Mouse (Mus musculus): Measurements from ENCODE around the gene Gsdmc4.
"Not testable (repeated sequence)": the region's sequence is repeated elsewhere in the genome, so short reads cannot be mapped to it uniquely, and the experiment has no call there.

Gene Gsdmc4

GRCm38 (mm10) chr15:63912197-63912596, at the start of gene Gsdmc4:
TSS of gene Gsdmc4 (minus strand) at chr15:63912297.
- DNase-seq: not testable (repeated sequence)

DNA sequence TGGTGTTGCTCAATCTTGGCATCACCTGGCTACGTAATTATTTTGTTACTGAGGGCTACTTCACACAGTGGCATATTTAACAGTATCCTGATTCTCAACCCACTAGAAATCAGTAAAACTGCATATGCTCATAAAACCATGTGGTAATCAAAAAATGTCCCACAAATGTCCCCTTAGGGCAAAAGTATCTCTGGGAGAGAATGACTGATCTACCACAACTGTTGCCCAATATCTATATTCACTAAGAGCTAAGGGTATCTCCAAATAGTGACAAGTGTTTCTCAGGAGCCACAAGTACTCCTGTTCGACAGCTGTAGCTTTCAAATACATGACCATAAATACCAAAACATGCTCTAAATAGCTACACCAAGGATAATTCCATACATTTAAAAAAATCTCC, 48.4 kb upstream of the Gsdmc4 start:
- no peak for DNase-seq

- DNase-seq: no peak
These were observed 45.5 kb upstream of the Gsdmc4 start for GRCm38 (mm10) chr15:63957553-63957952.

DNA sequence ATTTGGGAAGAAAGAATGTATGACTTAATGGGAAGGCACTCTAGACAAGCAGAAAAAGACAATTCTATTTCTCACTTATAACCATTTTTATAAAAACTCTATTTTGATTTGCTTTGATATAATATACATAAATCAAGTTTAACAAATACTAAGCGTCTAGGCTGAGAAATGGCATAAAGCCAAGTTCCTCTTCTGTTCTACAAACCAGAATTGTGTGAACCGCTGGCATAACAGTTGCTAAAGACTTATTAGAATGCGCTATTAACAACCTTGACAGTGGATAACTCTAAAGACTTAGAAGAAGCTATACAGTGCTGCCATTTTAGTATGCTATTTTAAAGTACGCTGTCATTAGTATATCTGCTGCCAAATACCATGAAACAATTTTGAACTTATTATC, 41.2 kb upstream of the Gsdmc4 start:
- DNase-seq: no peak

- DNase-seq: no peak
These were observed 29.1 kb upstream of the Gsdmc4 start for GRCm38 (mm10) chr15:63941221-63941620.

GRCm38 (mm10) chr15:63932656-63933055, 20.6 kb upstream of the Gsdmc4 start:
- no peak for DNase-seq

- no peak for DNase-seq
These were observed 19.3 kb upstream of the Gsdmc4 start for GRCm38 (mm10) chr15:63931404-63931803.

GRCm38 (mm10) chr15:63930107-63931041, 18.3 kb upstream of the Gsdmc4 start:
- no peak for DNase-seq

DNA sequence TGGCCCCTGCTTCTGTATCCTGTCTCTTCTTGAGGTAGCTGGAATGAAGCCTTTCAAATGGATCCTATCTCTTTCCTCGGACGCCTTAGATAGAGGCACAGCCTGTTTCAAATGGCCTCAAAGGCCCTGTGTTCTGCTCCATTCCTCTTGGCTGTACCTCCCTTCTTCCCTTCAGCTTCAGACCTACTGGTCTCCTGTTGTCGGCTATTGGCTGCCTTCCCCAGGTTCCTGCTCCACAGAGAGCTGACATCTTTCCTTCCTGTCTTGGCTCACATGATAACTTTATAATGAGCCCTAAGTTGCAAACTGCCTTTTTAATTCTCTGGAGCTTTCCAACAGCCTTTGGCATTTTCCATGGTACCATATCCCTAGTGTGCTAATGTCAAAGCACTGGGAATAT, 14.1 kb upstream of the Gsdmc4 start:
- no peak for DNase-seq

DNA sequence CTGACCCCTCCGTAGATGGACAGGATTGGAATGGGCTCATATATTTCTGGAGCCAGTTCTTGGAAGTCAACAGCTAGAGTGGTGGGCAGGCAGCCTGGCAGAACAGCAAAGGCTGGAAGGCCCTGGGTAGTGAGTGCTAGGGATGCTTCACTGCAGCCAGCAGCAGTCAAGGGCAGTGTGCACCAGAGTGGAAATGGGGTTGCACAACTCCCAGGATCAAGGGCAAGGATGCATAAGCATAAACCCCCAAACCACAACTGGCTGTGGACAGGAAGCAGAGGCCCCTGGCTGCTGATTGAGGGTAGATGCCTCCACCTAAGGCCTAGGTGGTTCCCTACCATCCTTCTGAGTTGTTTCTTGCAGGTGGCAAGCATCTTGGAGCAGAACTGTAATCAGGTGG, 12.4 kb upstream of the Gsdmc4 start:
- no peak for DNase-seq

DNA sequence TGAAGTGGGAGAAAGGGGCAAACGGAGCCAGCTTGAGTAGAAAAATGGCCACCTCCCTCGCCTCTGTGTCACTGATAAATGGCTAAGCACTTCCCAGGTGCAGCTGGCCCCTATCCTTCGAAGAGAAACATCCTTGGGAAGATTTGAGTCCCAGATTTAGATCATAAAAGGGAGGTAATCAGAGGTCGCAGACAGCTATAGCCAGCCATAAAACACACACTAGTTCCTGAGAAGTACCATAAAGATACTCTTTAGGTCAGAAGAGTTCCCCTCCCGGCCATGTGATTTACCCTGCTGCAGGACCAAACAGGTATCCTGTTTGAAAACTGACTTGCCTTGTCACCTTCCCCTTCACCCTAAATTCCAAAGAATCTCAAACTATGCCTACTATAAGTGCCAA, 9.5 kb upstream of the Gsdmc4 start:
- not testable (repeated sequence) for DNase-seq

DNA sequence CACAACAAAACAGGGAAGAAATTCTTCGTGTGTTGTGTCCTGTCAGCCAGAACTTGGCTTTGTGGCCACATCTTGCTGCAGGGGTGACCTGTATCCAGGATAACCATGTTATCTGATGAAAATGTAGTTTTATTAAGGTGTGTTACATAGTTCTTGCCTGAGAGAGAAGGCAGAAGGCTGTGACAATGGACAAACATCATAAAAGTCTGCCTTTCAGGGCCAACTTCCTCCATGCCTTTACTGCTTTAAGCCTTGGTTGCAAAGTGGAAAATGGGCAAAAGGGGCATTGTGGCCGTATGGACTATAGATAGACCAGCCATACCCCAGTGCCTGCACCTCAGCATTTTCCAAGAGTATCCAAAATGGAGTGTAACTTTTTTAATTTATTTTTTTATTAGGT, 7.6 kb upstream of the Gsdmc4 start:
- DNase-seq: not testable (repeated sequence)

DNA sequence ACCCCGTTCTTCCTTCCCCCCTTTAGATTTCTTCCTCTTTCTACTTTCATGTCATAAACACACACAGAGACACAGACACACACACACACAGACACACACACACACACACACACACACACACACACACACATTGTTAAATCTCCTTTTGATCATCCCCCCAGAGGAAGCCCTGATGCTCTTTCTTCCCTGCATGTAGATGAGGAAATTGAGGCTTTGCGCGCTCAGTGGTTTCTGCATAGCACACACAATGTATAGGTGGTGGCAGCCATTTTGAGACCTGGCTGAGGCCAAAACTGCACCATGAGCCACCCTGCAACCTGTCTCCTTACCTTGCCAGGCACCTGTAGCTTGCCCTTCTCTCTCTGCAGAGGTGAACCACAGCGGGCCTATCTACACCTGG, 4.5 kb upstream of the Gsdmc4 start:
- DNase-seq: not testable (repeated sequence)

- DNase-seq: not testable (repeated sequence)
These were observed 2.2 kb downstream of the Gsdmc4 start for GRCm38 (mm10) chr15:63909896-63910295.

- DNase-seq: peak; percentile 46
These were observed 16.3 kb downstream of the Gsdmc4 start for GRCm38 (mm10) chr15:63895560-63896353.

- not testable (repeated sequence) for DNase-seq
These were observed 23.7 kb downstream of the Gsdmc4 start for GRCm38 (mm10) chr15:63888440-63888839.

DNA sequence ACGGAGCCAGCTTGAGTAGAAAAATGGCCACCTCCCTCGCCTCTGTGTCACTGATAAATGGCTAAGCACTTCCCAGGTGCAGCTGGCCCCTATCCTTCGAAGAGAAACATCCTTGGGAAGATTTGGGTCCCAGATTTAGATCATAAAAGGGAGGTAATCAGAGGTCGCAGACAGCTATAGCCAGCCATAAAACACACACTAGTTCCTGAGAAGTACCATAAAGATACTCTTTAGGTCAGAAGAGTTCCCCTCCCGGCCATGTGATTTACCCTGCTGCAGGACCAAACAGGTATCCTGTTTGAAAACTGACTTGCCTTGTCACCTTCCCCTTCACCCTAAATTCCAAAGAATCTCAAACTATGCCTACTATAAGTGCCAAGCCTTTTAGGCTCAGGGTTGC, 24.1 kb downstream of the Gsdmc4 start:
- not testable (repeated sequence) for DNase-seq

GRCm38 (mm10) chr15:63878458-63878857, 33.6 kb downstream of the Gsdmc4 start, which contains the start of gene Gsdmc3:
TSS of gene Gsdmc3 (minus strand) at chr15:63878558.
- DNase-seq: not testable (repeated sequence)

DNA sequence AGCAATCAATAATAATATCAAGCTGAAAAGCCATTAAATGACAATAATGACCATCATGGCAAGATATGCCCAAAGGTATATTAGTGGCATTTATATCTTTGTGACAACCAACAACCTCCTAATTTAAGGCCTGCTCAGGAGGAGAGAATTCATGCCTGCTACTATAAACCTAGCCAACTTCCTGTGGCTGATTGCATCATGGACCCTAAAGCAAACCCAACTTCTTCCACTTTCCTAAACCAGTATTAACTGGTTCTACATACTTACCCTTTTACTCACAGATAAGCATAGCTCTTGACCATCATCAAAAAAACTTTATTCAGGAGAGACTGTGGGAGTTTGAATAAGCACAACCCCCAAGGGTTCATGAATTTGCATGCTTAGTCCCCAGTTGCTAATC, 35.9 kb downstream of the Gsdmc4 start:
- DNase-seq: not testable (repeated sequence)

DNA sequence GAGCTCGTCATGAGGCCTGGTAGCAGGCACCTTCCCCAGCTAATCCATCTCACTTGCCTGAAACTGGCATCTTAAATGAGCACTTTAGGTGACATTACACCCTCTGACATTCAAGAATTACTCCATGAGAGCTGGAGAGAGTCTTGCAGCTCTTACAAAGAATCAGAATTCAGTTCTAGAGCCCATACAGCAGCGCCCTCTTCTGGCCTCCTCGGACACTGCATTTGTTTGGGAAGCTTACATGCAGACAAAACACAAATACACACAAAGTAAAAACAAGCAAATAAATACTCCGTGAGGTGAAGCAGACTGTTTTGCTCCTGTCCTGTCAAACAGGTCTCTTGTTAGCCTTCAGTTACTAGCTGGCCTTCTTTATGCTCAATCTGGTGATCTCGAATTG, 50.1 kb downstream of the Gsdmc4 start:
- DNase-seq: peak; percentile 11

All from thymus, postnatal 25 days (tissue).